Mouse (Mus musculus) lung, embryonic 14.5 days (tissue): ENCODE measurements around the gene Vsx1. TPM values are rescaled to one million over a fixed set of nuclear protein-coding genes. Genes with fewer than 3 reads are reported as not detected.

ENCODE experiments used
- ATAC-seq: fragments of 200-750 bp; cut with Nextera tagmentation; 2 replicates; pipeline ENCODE4 v1.8.0; 2017; ENCODE audit warnings: mild to moderate bottlenecking, moderate TSS enrichment, moderate library complexity; ENCODE audit not compliant: insufficient read depth
- DNase-seq: peaks from one replicate; pipeline ENCODE4 v3.0.0-alpha.2; 2015
- H3K27ac ChIP-seq: fragments of 300-500 bp; sonication (generic); 2 replicates; pipeline ENCODE4 v1.5.1; 2014; ENCODE audit warnings: low read depth, mild to moderate bottlenecking, moderate library complexity
- H3K27me3 ChIP-seq: fragments of 300-500 bp; sonication (generic); 2 replicates; pipeline ENCODE4 v1.6.1; 2014; ENCODE audit warnings: low read length, control low read depth; ENCODE audit not compliant: insufficient read depth
- H3K36me3 ChIP-seq: fragments of 300-500 bp; sonication (generic); 2 replicates; pipeline ENCODE4 v1.6.1; 2014; ENCODE audit warnings: control low read depth; ENCODE audit not compliant: insufficient read depth
- H3K4me1 ChIP-seq: fragments of 300-500 bp; sonication (generic); 2 replicates; pipeline ENCODE4 v1.6.1; 2014; ENCODE audit warnings: antibody characterized with exemption, control low read depth; ENCODE audit not compliant: insufficient read depth
- H3K4me2 ChIP-seq: fragments of 300-500 bp; sonication (generic); 2 replicates; pipeline ENCODE4 v1.6.1; 2014; ENCODE audit warnings: mild to moderate bottlenecking
- H3K4me3 ChIP-seq: fragments of 300-500 bp; sonication (generic); 2 replicates; pipeline ENCODE4 v1.5.1; 2014; ENCODE audit warnings: low read depth, low read length
- H3K9ac ChIP-seq: fragments of 300-500 bp; sonication (generic); 2 replicates; pipeline ENCODE4 v1.6.1; 2014
- H3K9me3 ChIP-seq: fragments of 300-500 bp; sonication (generic); 2 replicates; pipeline ENCODE4 v1.6.1; 2016; ENCODE audit warnings: low read depth, low read length, control low read depth
- CTCF ChIP-seq: IDR thresholded peaks from 2 replicates; pipeline ENCODE4 v1.5.1; 2016; ENCODE audit warnings: antibody characterized with exemption, low read depth
- WGBS: fragments of 180-500 bp; shearing (Covaris S2); extraction: QIAGEN DNeasy Blood & Tissue Kit; methylation state at CpG from one replicate; pipeline ENCODE4 v1.1.7; 2014; 5-methylcytosine and 5-hydroxymethylcytosine counted together
- polyA plus RNA-seq: library from polyadenylated mRNA; unstranded; fragments of >200 nt; fragmentation: Nextera tagmentation; extraction: Ambion mirVana; gene quantifications from 2 replicates; pipeline ENCODE4 v1.2.1, GENCODE M21; 2014

Gene Vsx1
- polyA plus RNA-seq, 1 experiment from 2014 or later = not detected

- Histone ChIP-seq H3K4me3 (no peak overlapping the region), H3K36me3 (no peaks in the 10 kb centered on the region), H3K9ac (no peak overlapping the region), H3K27me3 (peaks cover 3% of the 10 kb centered on the region; the same call in 1 of the 2 replicates), H3K9me3 (no peaks in the 10 kb centered on the region), H3K27ac (no peak overlapping the region), H3K4me1 (no peaks in the 10 kb centered on the region), H3K4me2 (no peak overlapping the region)
- 74% methylated on average over 2 of the region's 2 CpGs for WGBS
- no peak for DNase-seq
- no peak for TF ChIP-seq CTCF
- no peak for ATAC-seq
These were observed 27.2 kb downstream of the Vsx1 start for GRCm38 (mm10) chr2:150662007-150662406.

DNA sequence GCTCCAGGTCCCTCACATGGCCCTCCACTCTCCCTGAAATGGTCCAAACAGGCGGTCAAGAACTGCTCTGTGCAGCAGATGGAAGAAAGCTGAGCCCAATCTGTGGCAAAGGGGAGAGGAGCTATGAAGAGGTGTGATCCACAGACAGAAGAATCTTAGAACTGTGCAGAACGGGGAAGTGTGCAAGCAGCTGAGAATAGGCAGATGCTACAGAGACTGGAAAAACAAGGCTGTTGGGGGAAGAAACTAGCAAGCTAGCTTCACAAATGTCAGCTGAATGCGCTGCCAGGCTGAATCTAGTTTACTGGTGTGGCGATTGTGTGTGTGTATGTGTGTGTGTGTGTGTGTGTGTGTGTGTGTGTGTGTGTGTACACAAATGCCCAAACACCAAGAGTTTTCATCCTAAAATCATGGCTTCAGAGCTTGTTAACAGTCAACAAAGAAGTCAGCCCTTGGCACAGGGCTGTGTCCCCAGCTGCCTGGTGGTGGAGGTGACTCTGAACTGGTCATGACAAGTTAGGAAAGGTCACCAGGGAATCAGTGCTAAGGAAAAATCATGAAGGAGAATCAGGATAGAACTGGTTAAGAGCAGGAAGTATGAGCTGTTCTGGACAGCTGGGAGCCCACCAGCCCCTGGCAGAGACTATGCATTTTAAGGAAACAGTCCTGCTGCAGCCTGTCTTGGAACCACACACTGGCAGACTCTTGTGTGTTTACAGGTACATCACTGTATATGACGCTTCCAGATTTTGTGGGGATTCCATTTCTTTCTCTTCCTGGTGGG, 28.3 kb downstream of the Vsx1 start:
- TF ChIP-seq CTCF = no peak
- H3K4me2 ChIP-seq = no peak overlapping the region
- 71% methylated on average over 5 of the region's 5 CpGs for WGBS
- no peak overlapping the region for H3K27ac ChIP-seq
- DNase-seq (no peak), ATAC-seq (no peak)
- no peak overlapping the region for H3K4me3 ChIP-seq
- H3K4me1 ChIP-seq = no peaks in the 10 kb centered on the region
- H3K9ac ChIP-seq = no peak overlapping the region
- no peaks in the 10 kb centered on the region for H3K27me3 ChIP-seq
- no peaks in the 10 kb centered on the region for H3K9me3 ChIP-seq
- no peaks in the 10 kb centered on the region for H3K36me3 ChIP-seq

DNA sequence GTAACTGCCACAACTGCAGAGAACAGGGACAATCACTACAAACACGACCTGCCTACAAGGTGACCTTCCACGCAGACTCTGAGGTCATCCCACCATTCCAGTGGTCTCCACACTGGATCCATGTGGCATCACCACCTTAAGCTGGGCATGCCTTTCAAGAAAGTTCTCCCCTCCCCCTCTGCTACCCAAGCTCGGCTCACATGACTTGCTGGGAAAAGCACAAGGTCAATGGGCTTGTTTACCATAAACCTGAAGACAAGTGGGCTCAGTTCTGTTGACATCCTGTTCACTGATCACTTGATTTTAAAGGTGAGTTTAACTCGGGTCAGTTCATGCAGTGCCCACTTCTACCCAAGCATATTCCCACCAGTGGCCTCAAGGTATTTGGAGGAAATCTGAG, 29.1 kb downstream of the Vsx1 start:
- TF ChIP-seq CTCF = no peak
- Histone ChIP-seq H3K4me3 (no peak overlapping the region), H3K9ac (no peak overlapping the region), H3K4me1 (no peaks in the 10 kb centered on the region), H3K4me2 (no peak overlapping the region), H3K36me3 (no peaks in the 10 kb centered on the region), H3K27ac (no peak overlapping the region), H3K9me3 (no peaks in the 10 kb centered on the region), H3K27me3 (no peaks in the 10 kb centered on the region)
- ATAC-seq (no peak), DNase-seq (no peak)
- 57% methylated on average over 4 of the region's 4 CpGs for WGBS

DNA sequence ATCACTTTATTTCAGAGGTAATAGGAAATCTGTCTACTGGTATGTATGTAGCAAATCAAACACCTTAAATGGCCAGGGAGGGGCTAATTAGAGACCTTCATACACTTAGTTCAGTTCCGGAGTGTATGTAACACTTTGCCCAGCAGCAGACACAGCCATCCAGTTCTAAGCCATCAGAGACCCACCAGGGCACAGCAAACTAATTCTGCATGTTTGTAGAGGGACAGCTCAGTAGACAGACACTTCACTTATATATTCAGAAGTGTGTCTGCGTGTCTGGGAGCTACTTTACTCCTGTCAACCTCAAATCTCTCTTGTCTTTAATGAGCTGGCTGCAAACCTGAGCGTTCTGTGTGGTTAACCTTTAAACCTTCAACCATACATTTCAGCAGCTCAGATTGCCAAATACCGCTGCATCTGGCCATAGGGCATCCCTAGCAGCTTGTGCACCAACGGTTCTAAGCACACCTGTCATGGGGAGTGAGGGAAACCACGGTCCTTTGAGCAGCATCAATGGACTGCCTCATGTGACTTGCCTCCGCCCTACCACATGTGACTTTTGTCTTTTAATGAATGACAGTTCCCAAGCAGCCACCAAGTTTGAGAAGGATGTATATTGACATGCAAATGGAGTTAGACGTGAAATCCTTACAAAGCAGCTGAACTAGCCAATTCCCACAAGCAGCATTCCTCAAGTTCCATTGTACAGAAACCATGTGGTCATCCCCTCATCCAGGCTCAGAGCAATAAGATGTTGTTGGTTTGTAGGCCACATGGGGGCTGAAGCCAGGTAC, 32.0 kb downstream of the Vsx1 start:
- Histone ChIP-seq H3K9ac (no peak overlapping the region), H3K4me3 (no peak overlapping the region), H3K9me3 (no peaks in the 10 kb centered on the region), H3K27me3 (no peaks in the 10 kb centered on the region), H3K36me3 (no peaks in the 10 kb centered on the region), H3K4me2 (no peak overlapping the region), H3K27ac (no peak overlapping the region), H3K4me1 (no peaks in the 10 kb centered on the region)
- WGBS = 58% methylated on average over 8 of the region's 8 CpGs
- ATAC-seq (no peak), DNase-seq (no peak)
- no peak for TF ChIP-seq CTCF

GRCm38 (mm10) chr2:150656112-150656511, 33.0 kb downstream of the Vsx1 start:
- Histone ChIP-seq H3K36me3 (no peaks in the 10 kb centered on the region), H3K27me3 (no peaks in the 10 kb centered on the region), H3K4me1 (no peaks in the 10 kb centered on the region), H3K4me2 (no peak overlapping the region), H3K9me3 (no peaks in the 10 kb centered on the region), H3K9ac (no peak overlapping the region), H3K27ac (no peak overlapping the region), H3K4me3 (no peak overlapping the region)
- ATAC-seq (no peak), DNase-seq (no peak)
- TF ChIP-seq CTCF = no peak
- 84% methylated on average over 3 of the region's 3 CpGs for WGBS

GRCm38 (mm10) chr2:150655290-150655689, 33.9 kb downstream of the Vsx1 start:
- Histone ChIP-seq H3K36me3 (no peaks in the 10 kb centered on the region), H3K27ac (no peak overlapping the region), H3K4me2 (no peak overlapping the region), H3K4me3 (no peak overlapping the region), H3K4me1 (no peaks in the 10 kb centered on the region), H3K27me3 (no peaks in the 10 kb centered on the region), H3K9ac (no peak overlapping the region), H3K9me3 (no peaks in the 10 kb centered on the region)
- whole genome bisulfite sequencing = 62% methylated on average over 6 of the region's 6 CpGs
- ATAC-seq = no peak
- no peak for DNase-seq
- no peak for TF ChIP-seq CTCF

DNA sequence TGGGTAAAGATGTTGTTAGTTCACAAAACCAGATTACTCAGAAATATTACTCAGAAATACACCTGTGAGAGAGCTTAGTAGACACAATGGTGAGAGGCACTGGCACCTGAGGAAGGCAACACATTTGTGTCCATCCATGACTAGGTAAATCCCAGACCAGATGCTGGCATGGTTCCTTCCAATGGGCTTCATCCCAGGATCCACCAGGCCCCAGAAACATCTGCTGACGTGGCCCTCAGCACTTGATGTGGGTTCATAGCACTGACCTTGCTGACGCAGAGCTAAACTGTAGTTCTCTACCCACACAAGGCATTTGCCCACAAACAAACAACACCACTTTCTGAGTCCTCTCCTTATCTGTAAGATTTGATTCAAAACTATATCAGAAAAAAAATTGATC, 34.3 kb downstream of the Vsx1 start:
- Histone ChIP-seq H3K36me3 (no peaks in the 10 kb centered on the region), H3K4me1 (no peaks in the 10 kb centered on the region), H3K27me3 (no peaks in the 10 kb centered on the region), H3K9ac (no peak overlapping the region), H3K4me3 (no peak overlapping the region), H3K4me2 (no peak overlapping the region), H3K27ac (no peak overlapping the region), H3K9me3 (no peaks in the 10 kb centered on the region)
- 84% methylated on average over 2 of the region's 2 CpGs for WGBS
- DNase-seq (no peak), ATAC-seq (no peak)
- no peak for TF ChIP-seq CTCF
